Mouse (Mus musculus) heart, postnatal 25 days (tissue): ENCODE measurements at regions not wholly inside any gene's neighbourhood (a gene's known extent, or its start where the extent isn't known, plus 50 kb on each side); places are given as distances from the start of the nearest gene placed in this dataset.
"Not testable (repeated sequence)": the region's sequence is repeated elsewhere in the genome, so short reads cannot be mapped to it uniquely, and the experiment has no call there.

Source experiments
- DNase-seq: peaks from one replicate; pipeline ENCODE4 v3.0.0; 2022; ENCODE audit warnings: low spot score
- intact Hi-C: fragments of 180-260 bp; cut with DNase I; formaldehyde crosslinking; loops from one replicate; pipeline ENCODE4 v1.15.1; 2025

GRCm38 (mm10) chr12:69494648-69495047 lies 88.2 kb downstream of the Vcpkmt start:
- intact Hi-C loops = loop anchor here (5.0 kb wide), 1 partner anchor 122 kb away; the partner anchor contains the start of genes Arf6 and Gm9887
- DNase-seq = no peak

- DNase-seq = no peak
- intact Hi-C loops = no loop called here
Observed at GRCm38 (mm10) chr12:69489686-69490085, 93.1 kb downstream of the Vcpkmt start.

- DNase-seq = no peak
- intact Hi-C loops = no loop called here
Observed at GRCm38 (mm10) chr12:69486903-69487302, 95.9 kb downstream of the Vcpkmt start.

- DNase-seq = peak; percentile 63
- intact Hi-C loops = loop anchor here (1.0 kb wide), 1 partner anchor 15 kb away; no protein-coding TSS in a partner anchor
Observed at GRCm38 (mm10) chr12:69485652-69486651, 96.9 kb downstream of the Vcpkmt start.

- intact Hi-C loops = no loop called here
- no peak for DNase-seq
Observed at GRCm38 (mm10) chr12:69481420-69481819, 101.4 kb downstream of the Vcpkmt start.

- intact Hi-C loops = no loop called here
- no peak for DNase-seq
Observed at GRCm38 (mm10) chr12:69476631-69477091, 104.4 kb upstream of the Gm9887 start.

- intact Hi-C loops = no loop called here
- no peak for DNase-seq
Observed at GRCm38 (mm10) chr12:69476131-69476530, 103.9 kb upstream of the Gm9887 start.

GRCm38 (mm10) chr12:69474916-69475661 lies 102.8 kb upstream of the Gm9887 start:
- intact Hi-C loops = no loop called here
- DNase-seq = no peak

GRCm38 (mm10) chr12:69474141-69474915 lies 102.1 kb upstream of the Gm9887 start:
- intact Hi-C loops = no loop called here
- peak; percentile 41 for DNase-seq

- intact Hi-C loops = no loop called here
- no peak for DNase-seq
Observed at GRCm38 (mm10) chr12:69473379-69474057, 101.3 kb upstream of the Gm9887 start.

GRCm38 (mm10) chr12:69472912-69473311 lies 100.7 kb upstream of the Gm9887 start:
- intact Hi-C loops = no loop called here
- DNase-seq = no peak

- DNase-seq = no peak
- intact Hi-C loops = no loop called here
Observed at GRCm38 (mm10) chr12:69471876-69472275, 99.6 kb upstream of the Gm9887 start.

- intact Hi-C loops = loop anchor here (10.0 kb wide), 1 partner anchor 106 kb away; no protein-coding TSS in a partner anchor
- DNase-seq = no peak
Observed at GRCm38 (mm10) chr12:69469004-69469403, 96.7 kb upstream of the Gm9887 start.

GRCm38 (mm10) chr12:69467363-69467762 lies 95.1 kb upstream of the Gm9887 start:
- intact Hi-C loops = loop anchor here (10.0 kb wide), 1 partner anchor 107 kb away; no protein-coding TSS in a partner anchor
- DNase-seq = no peak

- no peak for DNase-seq
- intact Hi-C loops = loop anchor here (2.0 to 10.0 kb wide), 3 partner anchors 34 to 110 kb away; partner anchors contain the start of genes Arf6 and Gm9887
Observed at GRCm38 (mm10) chr12:69464906-69465305, 92.6 kb upstream of the Gm9887 start.

GRCm38 (mm10) chr12:69463327-69463726 lies 91.1 kb upstream of the Gm9887 start:
- intact Hi-C loops = loop anchor here (5.0 to 10.0 kb wide), 2 partner anchors 91 to 111 kb away; partner anchors contain the start of genes Arf6 and Gm9887
- not testable (repeated sequence) for DNase-seq

- intact Hi-C loops = loop anchor here (5.0 to 10.0 kb wide), 2 partner anchors 90 to 113 kb away; partner anchors contain the start of genes Arf6 and Gm9887
- peak; percentile 50 for DNase-seq
Observed at GRCm38 (mm10) chr12:69461888-69462840, 89.9 kb upstream of the Gm9887 start.
